Mouse (Mus musculus) myocyte (in vitro differentiated cells): ENCODE measurements around the gene Pla2g4a. TPM values are rescaled to one million over a fixed set of nuclear protein-coding genes. Genes with fewer than 3 reads are reported as not detected.
"Not testable (repeated sequence)": the region's sequence is repeated elsewhere in the genome, so short reads cannot be mapped to it uniquely, and the experiment has no call there.

ENCODE experiments used
- H3K27me3 ChIP-seq: one replicate; pipeline ENCODE4 v1.6.1; 2011; ENCODE audit not compliant: control insufficient read depth, insufficient read depth, insufficient read length
- H3K36me3 ChIP-seq: one replicate; pipeline ENCODE4 v1.6.1; 2011; ENCODE audit not compliant: control insufficient read depth, insufficient read depth
- H3K4me2 ChIP-seq: one replicate; pipeline ENCODE4 v1.6.1; 2011; ENCODE audit warnings: low read depth, control low read depth
- H3K4me3 ChIP-seq: one replicate; pipeline ENCODE4 v1.5.1; 2011; ENCODE audit warnings: mild to moderate bottlenecking, control low read depth, moderate library complexity
- H3K79me2 ChIP-seq: one replicate; pipeline ENCODE4 v1.6.1; 2011; ENCODE audit not compliant: control insufficient read depth, insufficient read depth
- H3ac ChIP-seq: one replicate; pipeline ENCODE4 v1.6.1; 2011; ENCODE audit not compliant: control insufficient read depth, insufficient read length
- CEBPB ChIP-seq: IDR thresholded peaks from 2 replicates; pipeline ENCODE4 v1.6.1; 2011; ENCODE audit warnings: mild to moderate bottlenecking, moderate library complexity; ENCODE audit not compliant: poor library complexity, insufficient read depth, severe bottlenecking
- E2F4 ChIP-seq: IDR thresholded peaks from one replicate; pipeline ENCODE4 v1.6.1; 2011; ENCODE audit warnings: mild to moderate bottlenecking, control low read depth, moderate library complexity; ENCODE audit not compliant: insufficient read depth
- MAX ChIP-seq: IDR thresholded peaks from one replicate; pipeline ENCODE4 v1.6.1; 2011; ENCODE audit warnings: low read depth, mild to moderate bottlenecking, control low read depth
- MYOD1 ChIP-seq, 3 experiments: IDR thresholded peaks; one replicate each; pipeline ENCODE4 v1.6.1; 2011; ENCODE audit warnings: control low read depth in 2 of 3, low read depth in 2 of 3, mild to moderate bottlenecking in 2 of 3, moderate library complexity in 1 of 3; ENCODE audit not compliant: insufficient read length in 2 of 3, control insufficient read depth in 1 of 3
- MYOG ChIP-seq, 3 experiments: IDR thresholded peaks; one replicate each; pipeline ENCODE4 v1.6.1; 2011; ENCODE audit warnings: control low read depth in 2 of 3, low read depth in 2 of 3, mild to moderate bottlenecking in 2 of 3; ENCODE audit not compliant: insufficient read length in 2 of 3, control insufficient read depth in 1 of 3, insufficient read depth in 1 of 3
- POLR2A ChIP-seq: IDR thresholded peaks from one replicate; pipeline ENCODE4 v1.6.1; 2011; ENCODE audit warnings: low read depth, mild to moderate bottlenecking, control low read depth, moderate library complexity; ENCODE audit not compliant: insufficient read length
- POLR2AphosphoS2 ChIP-seq: IDR thresholded peaks from one replicate; pipeline ENCODE4 v1.6.1; 2011; ENCODE audit warnings: low read depth, control low read depth; ENCODE audit not compliant: insufficient read length
- REST ChIP-seq: IDR thresholded peaks from one replicate; pipeline ENCODE4 v1.6.1; 2011; ENCODE audit warnings: mild to moderate bottlenecking, control low read depth, moderate library complexity; ENCODE audit not compliant: insufficient read depth, insufficient read length
- SRF ChIP-seq: IDR thresholded peaks from one replicate; pipeline ENCODE4 v1.6.1; 2011; ENCODE audit warnings: low read depth; ENCODE audit not compliant: control insufficient read depth, insufficient read length
- TCF12 ChIP-seq: IDR thresholded peaks from one replicate; pipeline ENCODE4 v1.6.1; 2011; ENCODE audit warnings: mild to moderate bottlenecking, control low read depth; ENCODE audit not compliant: poor library complexity, insufficient read depth, severe bottlenecking
- TCF3 ChIP-seq: IDR thresholded peaks from one replicate; pipeline ENCODE4 v1.6.1; 2011; ENCODE audit warnings: low read depth, control low read depth; ENCODE audit not compliant: insufficient read length
- USF1 ChIP-seq: IDR thresholded peaks from one replicate; pipeline ENCODE4 v1.6.1; 2011; ENCODE audit warnings: low read depth, mild to moderate bottlenecking, control low read depth, moderate library complexity
- polyA plus RNA-seq: library from polyadenylated mRNA; unstranded; fragments of >200 nt; fragmentation: generic; extraction: Trizol; gene quantifications from one replicate; pipeline ENCODE4 v1.2.1, GENCODE M21; 2012; ENCODE audit warnings: missing spikeins

Gene Pla2g4a
- polyA plus RNA-seq, 1 experiment, result 6.2 TPM

GRCm38 (mm10) chr1:149937825-149938224 lies 23.3 kb downstream of the Pla2g4a start:
- H3K36me3 ChIP-seq, result no peaks in the 10 kb centered on the region
- H3K27me3 ChIP-seq, result no peaks in the 10 kb centered on the region
- H3K4me3 ChIP-seq, result no peak overlapping the region
- no peak overlapping the region for H3ac ChIP-seq
- TF ChIP-seq E2F4 (no peak), SRF (no peak), CEBPB (no peak), REST (no peak), POLR2AphosphoS2 (no peak)
- H3K4me2 ChIP-seq, result no peak overlapping the region
- peaks cover 7% of the 10 kb centered on the region for H3K79me2 ChIP-seq

DNA sequence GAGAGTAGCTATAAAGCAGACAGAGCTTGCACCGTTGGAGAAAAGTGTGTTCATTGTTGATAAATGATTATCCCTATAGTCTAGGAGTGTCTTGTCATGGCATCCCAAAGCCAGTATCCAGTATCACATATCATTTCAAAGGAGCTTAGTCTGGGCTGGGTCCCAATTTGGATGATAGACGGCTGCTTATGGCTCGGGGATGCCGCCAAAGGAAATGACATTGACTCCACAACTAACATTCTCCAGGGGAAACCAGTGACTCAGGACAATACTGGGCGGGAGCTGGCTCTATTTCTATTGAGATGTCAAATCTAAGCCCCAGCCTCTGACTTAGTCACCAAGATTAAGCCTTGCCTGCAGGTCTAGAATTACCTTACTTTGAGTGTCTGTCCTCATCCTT lies 31.9 kb downstream of the Pla2g4a start:
- Histone ChIP-seq H3K4me3 (no peak overlapping the region), H3K79me2 (no peaks in the 10 kb centered on the region), H3K36me3 (no peaks in the 10 kb centered on the region), H3K27me3 (no peaks in the 10 kb centered on the region), H3K4me2 (peak overlapping the region; percentile 52), H3ac (no peak overlapping the region)
- TF ChIP-seq MYOD1 (IDR thresholded peaks at IDR 0.05; ENCODE audit: control insufficient read depth in 1 of 3, insufficient read length in 2 of 3, low read depth in 2 of 3) (peak in 1 of 3 experiments; percentile 25), POLR2A (no peak)

DNA sequence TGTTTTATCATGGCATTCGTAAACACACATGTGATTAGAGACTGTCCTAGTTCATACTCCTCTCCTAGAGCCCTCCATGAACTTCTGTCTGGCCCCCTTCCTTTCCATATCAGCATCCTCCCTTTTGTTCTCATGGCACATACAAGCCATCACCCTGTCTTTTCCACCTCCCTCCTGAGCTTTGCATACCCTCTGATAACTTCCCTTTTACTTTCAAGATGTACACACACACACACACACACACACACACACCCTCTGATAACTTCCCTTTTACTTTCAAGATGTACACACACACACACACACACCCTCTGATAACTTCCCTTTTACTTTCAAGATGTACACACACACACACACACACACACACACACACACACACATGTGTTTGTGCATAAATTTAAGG lies 37.4 kb downstream of the Pla2g4a start:
- H3K36me3 ChIP-seq, H3K79me2 ChIP-seq, H3K4me3 ChIP-seq, H3K27me3 ChIP-seq, H3ac ChIP-seq, H3K4me2 ChIP-seq: not testable (repeated sequence)

DNA sequence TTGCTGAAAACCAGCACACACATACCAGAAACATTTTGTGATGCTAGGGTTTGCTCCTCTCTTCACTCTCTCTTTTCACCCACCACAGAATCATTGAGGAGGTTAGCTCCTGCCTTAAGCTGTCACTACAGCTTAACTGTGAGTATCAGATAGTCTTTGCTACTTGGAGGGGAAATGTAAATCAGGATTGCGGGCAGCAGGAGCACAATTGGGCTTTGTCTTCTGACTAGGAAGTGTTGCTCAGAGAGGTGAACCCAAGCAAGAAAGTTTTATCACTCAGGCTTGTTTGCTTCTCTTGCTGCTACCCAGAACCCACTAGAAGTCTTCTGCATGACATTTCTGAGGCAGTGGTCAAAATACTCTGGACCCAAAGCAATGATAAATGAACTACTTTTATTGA lies 38.9 kb downstream of the Pla2g4a start:
- H3ac ChIP-seq, result no peak overlapping the region
- TF ChIP-seq MYOG (IDR thresholded peaks at IDR 0.05; ENCODE audit: control insufficient read depth in 1 of 3, insufficient read depth in 1 of 3, insufficient read length in 2 of 3, low read depth in 2 of 3), result no peak
- no peak for TF ChIP-seq POLR2AphosphoS2
- no peak for TF ChIP-seq SRF
- TF ChIP-seq TCF12, result no peak
- no peak for TF ChIP-seq POLR2A
- H3K4me2 ChIP-seq, result no peak overlapping the region
- H3K79me2 ChIP-seq, result no peaks in the 10 kb centered on the region
- H3K4me3 ChIP-seq, result no peak overlapping the region
- no peaks in the 10 kb centered on the region for H3K36me3 ChIP-seq
- no peaks in the 10 kb centered on the region for H3K27me3 ChIP-seq

DNA sequence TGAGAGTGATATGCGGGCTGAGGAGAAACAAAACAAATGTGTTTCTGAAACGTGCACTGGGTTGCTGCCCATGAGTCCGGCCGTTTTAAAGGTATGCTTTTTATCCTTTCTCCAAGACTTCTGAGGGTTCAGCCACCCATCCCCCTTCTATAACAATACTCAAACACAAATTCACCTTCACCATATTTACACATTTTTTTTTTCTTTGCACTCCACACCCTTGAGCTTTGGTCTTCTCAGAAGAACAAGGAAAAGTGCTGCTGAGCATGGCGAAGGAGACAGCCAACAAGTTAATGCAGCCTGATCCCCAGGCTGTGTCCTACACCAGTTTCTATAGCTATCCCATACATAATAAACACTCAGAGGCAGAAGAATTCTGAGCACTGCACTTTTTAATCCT lies 39.8 kb downstream of the Pla2g4a start:
- Histone ChIP-seq H3K79me2 (no peaks in the 10 kb centered on the region), H3K4me2 (no peak overlapping the region), H3K36me3 (no peaks in the 10 kb centered on the region), H3ac (no peak overlapping the region), H3K4me3 (no peak overlapping the region), H3K27me3 (no peaks in the 10 kb centered on the region)
- TF ChIP-seq SRF (no peak), USF1 (no peak), MYOG (IDR thresholded peaks at IDR 0.05; ENCODE audit: control insufficient read depth in 1 of 3, insufficient read depth in 1 of 3, insufficient read length in 2 of 3, low read depth in 2 of 3) (no peak), POLR2AphosphoS2 (no peak), REST (no peak), CEBPB (no peak), TCF3 (no peak), TCF12 (no peak), MYOD1 (IDR thresholded peaks at IDR 0.05; ENCODE audit: control insufficient read depth in 1 of 3, insufficient read length in 2 of 3, low read depth in 2 of 3) (no peak), E2F4 (no peak), MAX (no peak), POLR2A (no peak)

DNA sequence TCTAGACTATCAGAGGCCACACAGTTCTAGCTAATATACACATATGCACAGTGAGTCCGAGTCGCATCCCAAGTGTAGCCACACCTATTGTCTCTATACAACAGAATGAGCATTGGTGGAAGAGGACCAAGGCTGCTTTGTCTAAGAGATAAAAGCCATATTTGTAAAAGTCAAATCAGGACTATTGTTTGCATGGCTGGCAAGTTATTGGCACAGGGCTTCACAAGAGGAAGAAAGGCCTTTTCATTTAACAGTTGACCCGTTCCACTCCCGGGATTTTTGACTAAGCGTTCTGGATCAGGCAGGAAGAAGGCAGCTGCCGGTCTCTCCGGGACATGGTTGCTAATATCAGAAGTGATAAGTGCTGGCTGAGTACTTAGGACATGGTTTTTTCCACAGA lies 41.8 kb downstream of the Pla2g4a start:
- no peak overlapping the region for H3ac ChIP-seq
- TF ChIP-seq TCF3 (no peak), MYOG (IDR thresholded peaks at IDR 0.05; ENCODE audit: control insufficient read depth in 1 of 3, insufficient read depth in 1 of 3, insufficient read length in 2 of 3, low read depth in 2 of 3) (no peak), POLR2A (no peak), POLR2AphosphoS2 (no peak), CEBPB (no peak), TCF12 (no peak), REST (no peak), MYOD1 (IDR thresholded peaks at IDR 0.05; ENCODE audit: control insufficient read depth in 1 of 3, insufficient read length in 2 of 3, low read depth in 2 of 3) (no peak), MAX (no peak), E2F4 (no peak), USF1 (no peak)
- no peaks in the 10 kb centered on the region for H3K27me3 ChIP-seq
- H3K36me3 ChIP-seq, result no peaks in the 10 kb centered on the region
- H3K4me2 ChIP-seq, result no peak overlapping the region
- H3K79me2 ChIP-seq, result no peaks in the 10 kb centered on the region
- H3K4me3 ChIP-seq, result no peak overlapping the region
